Mouse (Mus musculus) adrenal gland, adult (tissue): ENCODE data around the gene Krt9.
"Not testable (repeated sequence)": the region's sequence is repeated elsewhere in the genome, so short reads cannot be mapped to it uniquely, and the experiment has no call there.

ENCODE experiments used
- DNase-seq, 2 experiments: peaks; one replicate each; pipeline ENCODE4 v3.0.0; 2022 to 2023; ENCODE audit warnings: low spot score in 1 of 2; ENCODE audit not compliant: inconsistent age in 2 of 2

The Krt9 gene

DNA sequence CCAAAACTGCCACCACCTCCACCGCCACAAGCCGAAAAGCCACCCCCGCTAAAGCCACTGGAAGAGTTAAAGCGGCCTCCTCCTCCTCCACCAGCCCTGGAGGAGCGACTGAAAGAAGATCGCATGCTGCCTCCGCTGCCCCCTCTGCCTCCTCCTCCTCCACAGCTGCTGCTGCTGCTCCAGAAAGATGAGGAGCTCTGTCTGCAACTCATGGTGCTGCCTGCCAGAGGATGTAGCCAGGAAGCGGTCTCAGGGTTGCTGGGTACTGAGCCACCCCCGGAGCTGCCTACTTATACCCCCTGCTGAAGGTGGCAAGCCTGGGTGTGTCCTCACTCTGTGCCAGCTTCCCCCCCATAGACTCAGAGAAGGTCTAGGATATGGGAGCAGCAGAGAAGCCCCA, at the start of gene Krt9:
Gene Krt9, minus strand, starts transcription at position 255 of the 400 bp plus-strand sequence.
- DNase-seq: no peak

- not testable (repeated sequence) for DNase-seq
Observed at GRCm38 (mm10) chr11:100240272-100240671, 47.2 kb upstream of the Krt9 start.

- no peak for DNase-seq
Observed at GRCm38 (mm10) chr11:100221741-100222140, 28.7 kb upstream of the Krt9 start.

DNA sequence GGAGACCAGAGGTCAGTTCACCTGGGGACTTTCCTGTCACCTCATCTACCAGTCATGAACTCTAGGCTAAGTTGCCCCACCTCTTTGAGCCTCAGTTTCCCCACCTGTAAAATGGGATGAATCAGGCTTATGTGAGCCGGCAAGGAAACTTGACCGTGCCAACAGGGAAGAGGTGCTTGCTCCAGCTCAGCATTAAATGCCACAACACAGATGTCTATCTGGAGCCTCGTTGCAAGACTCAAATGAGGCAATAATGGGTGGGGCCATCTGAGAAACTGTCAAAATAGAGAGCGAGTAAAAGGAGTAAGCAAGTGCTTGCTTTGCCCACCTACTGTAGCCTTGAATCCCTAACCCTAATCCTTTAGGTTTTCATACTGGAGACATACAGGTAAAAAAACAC, 26.3 kb upstream of the Krt9 start:
- DNase-seq: no peak

DNA sequence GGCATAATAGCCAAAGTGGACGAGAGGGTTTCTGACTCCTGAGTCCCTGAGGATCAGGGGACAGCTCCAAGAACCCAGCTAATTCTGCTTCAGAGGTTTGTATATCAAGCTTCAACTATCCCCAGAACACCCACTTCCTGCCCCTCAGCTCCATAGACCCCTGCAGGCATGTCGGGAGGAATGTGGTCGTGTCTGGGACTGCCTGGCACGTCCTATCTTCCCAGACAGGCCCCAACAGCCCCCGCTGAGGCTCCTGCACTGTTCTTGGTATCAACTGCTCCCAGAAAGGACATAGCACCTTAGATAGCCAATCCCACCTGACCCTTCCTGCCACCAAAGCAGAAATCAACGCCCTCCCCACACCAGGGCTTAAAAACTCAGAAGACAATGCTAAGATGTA, 15.5 kb upstream of the Krt9 start:
- no peak for DNase-seq

DNA sequence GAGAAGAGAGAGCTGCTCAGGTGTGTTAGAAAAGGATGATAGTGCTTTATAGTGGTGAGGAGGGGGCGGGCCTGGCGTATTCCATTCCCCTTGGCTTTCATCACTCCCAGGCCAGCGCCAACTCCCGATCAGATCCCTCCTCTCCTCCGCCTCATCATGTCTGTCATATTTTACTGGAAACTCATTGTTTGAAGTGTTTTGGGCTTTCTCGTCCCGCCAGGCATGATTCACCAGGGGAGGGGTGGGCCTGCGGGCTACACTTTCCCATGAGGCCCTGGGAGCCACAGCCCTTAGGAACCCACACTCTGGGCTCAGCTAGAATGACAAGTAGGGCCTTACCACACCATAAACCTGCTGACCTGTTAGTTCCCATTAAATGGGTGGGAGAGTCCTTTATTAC, 14.5 kb upstream of the Krt9 start, which contains the start of gene Krt14:
Gene Krt14, minus strand, starts transcription at position 51 of the 400 bp plus-strand sequence.
- no peak for DNase-seq

- peak; percentile 22 to 68 for DNase-seq
Observed at GRCm38 (mm10) chr11:100203448-100203847, 10.4 kb upstream of the Krt9 start.

DNA sequence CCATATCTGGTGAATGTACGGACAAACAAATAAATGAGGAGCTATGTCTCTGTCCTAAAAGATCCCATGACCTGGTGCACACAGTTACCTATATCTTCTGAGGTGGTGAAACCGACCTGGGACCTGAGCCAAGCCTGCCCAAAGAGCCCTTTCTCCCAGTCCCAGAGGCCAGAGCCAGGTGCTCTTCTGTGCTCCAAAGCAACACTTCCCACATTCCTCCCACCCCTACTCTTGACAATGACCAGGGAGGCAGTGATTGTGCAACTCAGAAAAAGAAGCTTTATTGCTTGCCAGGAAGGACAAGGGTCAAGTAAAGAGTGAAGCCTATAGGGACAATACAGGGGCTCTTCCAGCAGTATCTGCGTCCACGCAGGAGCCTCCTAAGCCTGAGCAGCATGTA, 9.9 kb upstream of the Krt9 start:
- DNase-seq: no peak

GRCm38 (mm10) chr11:100200104-100200820, 7.2 kb upstream of the Krt9 start:
- DNase-seq: peak in 1 of 2 experiments; percentile 43

GRCm38 (mm10) chr11:100198666-100199065, 5.6 kb upstream of the Krt9 start:
- DNase-seq: peak; percentile 18 to 64

DNA sequence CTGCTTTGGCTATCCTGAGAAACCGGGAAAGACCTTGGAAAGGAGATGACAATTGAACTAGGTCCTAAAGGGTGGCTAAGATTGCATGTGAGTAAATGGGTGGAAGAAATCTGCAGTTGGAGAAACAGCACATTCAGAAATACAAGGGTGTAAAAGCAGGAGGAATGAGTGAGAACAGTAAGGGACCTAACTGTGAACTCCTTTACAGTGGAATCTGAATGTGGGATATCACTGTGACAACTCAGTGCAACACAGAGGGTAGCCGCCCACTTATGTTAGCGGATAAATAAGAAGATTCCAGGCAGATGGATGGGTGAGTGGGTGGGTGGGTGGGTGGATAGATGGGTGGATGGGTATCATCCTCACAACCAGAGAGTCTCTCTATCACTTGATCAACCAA, 1.2 kb downstream of the Krt9 start:
- no peak for DNase-seq

GRCm38 (mm10) chr11:100186736-100187135, 6.3 kb downstream of the Krt9 start:
- DNase-seq: no peak

- no peak for DNase-seq
Observed at GRCm38 (mm10) chr11:100181725-100182124, 11.3 kb downstream of the Krt9 start.

- no peak for DNase-seq
Observed at GRCm38 (mm10) chr11:100179260-100179659, 13.8 kb downstream of the Krt9 start.

GRCm38 (mm10) chr11:100178307-100178706, 14.7 kb downstream of the Krt9 start:
- DNase-seq: no peak

DNA sequence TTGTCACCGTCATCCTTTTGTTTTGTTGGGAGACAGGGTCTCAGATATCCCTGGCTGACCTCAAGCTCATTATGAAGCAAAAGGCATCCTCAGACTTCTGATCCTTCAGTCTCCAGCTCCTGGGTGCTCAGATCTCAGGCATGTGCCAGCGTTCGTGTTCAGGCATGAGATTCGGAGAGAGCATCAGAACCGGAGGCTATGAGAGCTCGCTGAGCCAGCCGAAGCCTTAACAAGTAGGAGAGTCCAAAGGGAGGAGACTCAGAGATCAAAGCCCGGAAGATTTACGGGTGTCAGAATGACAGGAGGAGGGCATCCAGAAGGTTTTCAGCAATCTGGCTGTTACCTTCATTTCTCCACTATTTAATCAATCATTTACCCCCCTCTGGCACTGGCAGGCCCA, 16.3 kb downstream of the Krt9 start:
- DNase-seq: no peak

GRCm38 (mm10) chr11:100168765-100169762, 24.0 kb downstream of the Krt9 start:
- peak; percentile 49 to 88 for DNase-seq

GRCm38 (mm10) chr11:100168071-100168470, 25.0 kb downstream of the Krt9 start:
- DNase-seq: no peak

- no peak for DNase-seq
Observed at GRCm38 (mm10) chr11:100164392-100164791, 28.7 kb downstream of the Krt9 start.

DNA sequence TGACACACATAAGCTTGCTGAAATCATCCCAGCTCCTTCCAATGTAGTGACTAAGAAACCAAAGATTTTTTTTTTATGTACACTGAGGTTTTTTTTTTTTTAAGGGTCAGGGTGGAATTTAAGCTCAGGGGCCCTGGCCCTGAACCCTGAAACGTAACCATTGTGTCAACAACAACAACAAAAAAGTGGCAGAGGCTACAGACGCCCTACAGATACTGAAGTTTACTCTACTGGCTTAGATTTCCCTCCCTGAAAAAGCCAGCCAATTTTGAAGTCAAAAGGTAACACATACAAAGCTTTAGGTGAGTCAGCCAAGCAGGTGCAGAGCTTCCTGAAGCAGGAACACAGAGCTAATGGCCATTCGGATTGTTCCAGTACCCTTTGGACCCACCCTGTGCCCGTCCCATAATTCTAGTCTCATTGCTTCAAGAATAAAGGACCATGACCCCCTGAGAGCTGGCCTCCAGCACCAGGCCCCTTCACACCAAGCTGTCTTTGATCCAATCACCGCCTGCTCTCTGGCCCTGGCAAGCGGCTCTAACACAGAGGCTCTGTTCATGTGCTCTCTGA, 35.1 kb downstream of the Krt9 start:
- DNase-seq: no peak

- DNase-seq: no peak
Observed at GRCm38 (mm10) chr11:100157331-100157730, 35.7 kb downstream of the Krt9 start.
